Mouse (Mus musculus) lung, adult 2 months (tissue): ENCODE measurements around the gene Gm10837.

Source experiments
- CTCF ChIP-seq: fragments of 200-500 bp; IDR thresholded peaks from 2 replicates; pipeline ENCODE4 v1.5.1; 2011; ENCODE audit warnings: mild to moderate bottlenecking, low read length, control low read depth; ENCODE audit not compliant: insufficient read depth
- POLR2A ChIP-seq: fragments of 200-500 bp; IDR thresholded peaks from 2 replicates; pipeline ENCODE4 v1.6.1; 2011; ENCODE audit warnings: low read depth, mild to moderate bottlenecking, control low read depth, low read length, borderline replicate concordance; ENCODE audit errors: extremely low read depth

DNA sequence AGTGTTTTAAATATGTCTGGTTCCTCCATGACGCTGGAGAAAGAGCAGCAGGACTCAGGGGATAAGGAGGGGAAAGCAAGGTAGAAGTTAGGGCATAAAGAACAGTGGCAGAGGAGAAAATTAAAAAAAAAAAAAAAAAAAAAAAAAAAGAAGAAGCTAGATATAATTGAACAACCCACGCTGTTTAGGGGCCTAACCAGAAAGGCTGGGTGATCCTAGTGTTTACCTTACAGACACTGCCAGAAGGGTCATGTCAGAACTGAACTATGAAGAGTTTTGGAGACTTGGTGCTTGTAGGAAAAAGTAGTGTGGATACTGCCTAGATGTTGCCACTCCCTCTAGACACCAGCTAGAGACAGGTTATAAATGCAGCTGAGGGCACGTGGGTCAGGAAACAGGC lies 28.9 kb upstream of the Gm10837 start:
- TF ChIP-seq CTCF = no peak
- TF ChIP-seq POLR2A = no peak
